Mouse (Mus musculus): ENCODE measurements at regions not wholly inside any gene's neighbourhood (a gene's known extent, or its start where the extent isn't known, plus 50 kb on each side); places are given as distances from the start of the nearest gene placed in this dataset.

DNA sequence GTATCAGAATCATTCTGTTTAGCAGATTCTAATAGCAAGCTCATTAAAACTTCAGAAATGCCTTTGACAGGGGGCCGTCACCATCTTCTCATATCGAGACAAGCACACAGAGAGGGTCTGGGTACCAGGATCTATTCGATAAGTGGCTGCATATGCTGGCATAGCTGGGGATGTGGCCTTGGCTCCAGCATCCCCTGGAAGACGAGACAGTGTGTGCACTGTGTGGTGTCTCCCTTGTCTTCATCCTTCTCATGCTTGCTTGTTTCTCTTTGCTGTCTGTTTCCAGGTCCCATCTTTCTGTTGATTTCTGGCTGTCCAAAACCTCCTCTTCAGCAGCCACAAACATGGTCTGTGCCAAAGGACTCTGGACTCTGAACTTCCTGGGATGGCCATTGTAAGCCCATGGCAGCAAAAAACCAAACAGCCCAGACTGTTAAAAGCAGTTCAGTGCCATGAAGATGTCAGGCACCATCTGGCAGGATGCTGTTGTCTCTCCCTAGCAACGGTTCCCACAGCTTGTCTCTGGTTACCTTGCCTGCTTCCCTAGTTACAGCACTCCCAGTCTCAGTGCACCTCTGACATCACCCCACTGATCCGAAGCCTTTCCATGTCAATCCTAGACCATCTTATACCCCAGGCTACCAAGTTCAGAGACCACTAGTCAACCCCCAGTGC, 56.5 kb downstream of the Kctd12 start:
- DNase-seq (ENCODE audit: low spot score in 2 of 2), result no peak

DNA sequence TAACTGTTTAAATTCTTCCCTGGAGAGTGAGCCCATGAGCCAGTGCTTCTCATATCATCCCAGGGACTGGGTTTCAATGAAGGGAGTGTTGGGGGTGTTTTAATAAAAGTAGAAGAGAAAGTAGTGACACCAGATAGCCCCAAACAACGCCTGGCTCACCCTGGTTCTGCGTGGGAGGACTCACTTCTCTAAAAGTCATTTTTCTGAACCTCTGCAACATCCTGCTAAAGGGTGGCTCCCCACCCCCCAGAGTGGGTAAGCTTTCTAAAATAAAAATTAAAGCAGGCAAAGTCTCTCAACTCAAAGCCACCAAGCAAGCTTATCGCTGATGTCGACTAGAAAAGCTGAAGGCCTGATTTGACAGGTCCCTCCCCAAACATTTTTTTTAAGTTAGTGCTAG, 57.8 kb downstream of the Kctd12 start:
- DNase-seq (ENCODE audit: low spot score in 2 of 2), result peak in 1 of 2 experiments; percentile 79

DNA sequence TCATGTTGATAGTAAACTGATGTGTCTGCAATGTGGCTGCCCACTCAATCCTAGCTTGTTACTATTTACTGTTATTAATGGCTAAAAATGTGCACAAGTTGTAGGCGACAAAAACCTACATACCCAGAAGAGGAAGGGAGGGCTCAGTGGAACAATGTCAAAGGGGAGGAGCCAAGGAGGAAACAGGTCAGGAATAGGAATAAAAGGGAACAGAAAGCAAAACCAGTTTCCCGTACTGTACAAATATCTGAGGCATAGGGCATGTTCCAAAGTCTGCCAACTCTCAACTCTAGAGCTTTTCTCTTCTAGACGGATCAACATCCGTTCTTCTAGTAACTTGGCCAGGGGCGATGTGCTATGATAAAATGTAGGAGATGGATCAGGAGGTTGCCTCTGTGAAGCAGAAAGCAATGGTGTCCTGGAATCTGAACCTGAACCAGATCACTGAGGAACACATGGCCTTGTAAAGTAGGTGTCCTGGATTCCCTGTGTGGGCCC, 59.9 kb downstream of the Kctd12 start:
- no peak for DNase-seq (ENCODE audit: low spot score in 2 of 2)

DNA sequence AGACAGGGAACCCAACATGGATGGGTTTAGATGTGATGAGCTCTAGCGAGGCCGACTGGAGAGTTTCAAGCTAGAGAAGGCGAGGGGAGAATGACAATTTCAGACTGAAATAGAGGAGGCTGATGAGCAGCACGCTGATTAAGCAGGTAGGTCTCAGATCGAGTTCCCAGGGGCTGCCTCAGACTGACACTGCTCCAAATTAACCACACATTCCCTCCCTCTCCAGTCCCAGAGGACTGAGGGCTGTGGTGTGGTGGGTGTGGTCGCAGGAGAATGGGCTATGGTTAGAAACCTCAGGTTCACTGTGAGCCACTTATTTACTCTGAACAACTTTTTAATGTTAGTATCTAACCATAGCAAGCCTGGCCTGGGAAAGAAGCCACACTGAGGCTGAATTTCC, 62.0 kb downstream of the Kctd12 start:
- no peak for DNase-seq (ENCODE audit: low spot score in 2 of 2)

DNA sequence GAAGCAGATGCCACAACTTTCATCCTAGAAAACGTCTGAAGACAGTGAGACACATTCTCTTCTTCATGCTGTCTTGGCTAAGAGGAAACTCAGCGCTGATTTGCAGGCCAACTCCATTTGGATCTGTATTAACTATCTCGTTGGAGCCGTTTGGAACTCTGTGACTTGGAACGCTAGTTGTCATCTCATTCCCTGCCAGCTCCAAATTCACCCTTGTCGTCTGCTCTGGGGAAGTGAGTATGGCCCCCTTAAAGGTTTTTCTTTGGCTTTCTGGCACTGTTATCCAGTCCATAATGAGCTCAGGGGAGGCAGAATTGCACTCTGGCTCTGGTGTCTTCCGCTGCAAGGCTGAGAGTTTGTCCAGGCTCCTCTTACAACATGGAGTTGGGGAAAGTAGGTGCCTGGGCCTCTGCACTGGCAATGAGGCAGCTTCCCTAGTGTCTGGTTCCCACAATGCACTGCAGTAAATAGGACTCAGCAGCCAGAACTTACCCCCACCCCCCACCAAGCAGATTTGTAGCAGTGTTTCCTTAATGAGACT, 63.1 kb downstream of the Kctd12 start:
- DNase-seq (ENCODE audit: low spot score in 2 of 2), result no peak

DNA sequence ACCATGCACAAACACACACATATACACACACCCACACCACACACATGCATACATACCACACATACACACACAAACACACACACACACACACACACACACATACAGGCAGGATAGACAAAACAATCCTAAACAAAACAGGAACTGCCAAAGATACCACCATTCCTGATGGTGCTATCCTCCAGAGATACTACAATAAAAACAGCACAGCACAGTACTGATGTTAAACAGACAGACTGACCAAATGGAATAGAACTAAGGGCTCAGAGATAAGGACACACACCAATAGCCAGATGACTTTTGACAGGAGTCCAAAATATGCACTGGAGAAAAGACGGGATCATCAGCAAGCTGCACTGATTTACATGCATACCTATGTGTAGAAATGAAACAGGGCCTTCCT, 64.5 kb downstream of the Kctd12 start:
- DNase-seq (ENCODE audit: low spot score in 2 of 2), result no peak

DNA sequence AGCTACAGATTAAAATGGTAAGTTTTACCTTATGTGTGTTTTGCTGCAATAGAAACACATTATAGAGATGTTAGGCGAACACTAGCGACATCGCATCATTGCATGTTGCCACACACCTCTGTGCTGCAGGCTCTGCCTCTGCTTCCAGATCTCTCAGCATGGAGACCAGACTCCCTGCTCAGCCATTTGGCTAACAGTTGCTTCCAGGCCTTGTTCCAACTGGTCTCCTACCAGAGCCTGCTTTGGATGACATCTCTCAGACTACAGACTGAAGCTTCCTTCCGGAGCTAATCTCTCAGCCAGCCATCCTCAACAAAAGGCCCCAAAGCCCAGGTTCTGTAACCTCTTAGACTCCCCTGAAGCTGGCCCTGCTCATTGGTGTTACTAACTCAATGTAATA, 66.5 kb downstream of the Kctd12 start:
- no peak for DNase-seq (ENCODE audit: low spot score in 2 of 2)

DNA sequence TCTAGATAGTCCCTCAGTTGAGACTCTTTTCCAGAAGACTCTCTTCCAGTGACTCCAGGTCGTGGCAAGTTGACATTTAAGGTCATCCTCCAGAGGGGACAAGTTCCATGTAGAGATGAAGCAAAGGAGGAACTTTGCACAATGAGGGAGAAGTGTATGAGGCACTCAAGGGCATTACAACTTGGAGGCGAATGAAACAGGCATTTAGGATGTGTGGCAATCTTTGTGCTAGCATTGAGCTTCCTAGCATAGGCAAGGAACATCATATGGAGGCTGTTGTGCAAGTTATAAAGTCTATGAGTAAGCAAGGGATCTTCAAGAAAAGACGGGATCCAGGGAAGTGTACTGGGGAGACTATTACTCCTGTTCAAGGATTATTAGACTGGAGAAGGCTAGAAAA, 70.9 kb downstream of the Kctd12 start:
- DNase-seq (ENCODE audit: low spot score in 2 of 2), result no peak

DNA sequence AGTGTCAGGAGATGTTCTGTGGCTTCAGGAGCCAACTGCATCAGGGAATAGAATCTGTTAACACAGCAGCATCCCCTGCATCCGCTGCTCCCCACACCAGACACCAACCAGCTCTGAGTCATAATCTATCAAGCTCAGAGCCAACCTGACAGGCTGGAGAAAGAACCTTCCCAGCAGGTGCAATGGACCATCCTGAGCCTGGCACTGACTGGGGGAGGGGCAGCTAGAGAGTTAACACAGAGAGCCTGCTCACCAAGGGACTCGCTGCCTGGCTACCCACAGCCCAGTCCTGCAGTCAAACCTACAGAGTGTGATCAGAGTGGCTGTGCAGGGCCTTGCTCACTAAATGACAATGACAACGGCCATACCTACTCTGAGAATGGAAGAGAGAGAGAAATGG, 73.4 kb downstream of the Kctd12 start:
- DNase-seq (ENCODE audit: low spot score in 2 of 2), result no peak

DNA sequence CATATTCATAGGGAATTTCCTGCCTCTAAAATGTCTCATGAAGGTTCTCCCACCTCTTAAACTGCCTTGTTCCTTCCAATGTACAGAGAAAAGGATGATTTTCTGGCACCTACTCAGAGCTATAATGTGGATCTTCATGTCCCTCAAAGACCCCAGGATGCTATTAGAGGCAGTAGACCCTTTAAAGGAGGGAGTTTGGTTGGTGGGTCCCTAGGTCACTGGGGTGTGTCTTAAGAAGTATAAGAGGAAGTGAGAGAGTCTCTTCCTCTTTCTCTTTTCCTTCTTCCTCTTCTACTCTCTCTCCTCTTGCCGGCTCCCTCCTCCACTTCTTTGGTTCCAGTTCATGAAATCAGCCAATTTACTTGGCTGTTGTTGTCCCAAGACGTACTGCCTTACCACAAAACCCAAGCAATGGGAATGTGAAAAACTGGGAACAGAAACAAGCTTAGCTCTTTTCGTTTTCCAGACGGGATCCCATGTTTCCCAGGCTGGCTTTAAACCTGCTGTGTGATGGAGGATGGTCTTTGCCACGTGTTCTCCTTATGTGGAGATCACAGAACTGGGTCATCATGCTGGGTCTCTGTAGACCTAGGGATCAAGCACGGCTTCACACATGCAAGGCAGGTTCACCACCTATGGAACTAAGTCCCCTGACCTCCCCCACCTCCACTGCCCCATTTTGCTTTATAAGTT, 74.9 kb downstream of the Kctd12 start:
- peak in 1 of 2 experiments; percentile 40 for DNase-seq (ENCODE audit: low spot score in 2 of 2)

DNA sequence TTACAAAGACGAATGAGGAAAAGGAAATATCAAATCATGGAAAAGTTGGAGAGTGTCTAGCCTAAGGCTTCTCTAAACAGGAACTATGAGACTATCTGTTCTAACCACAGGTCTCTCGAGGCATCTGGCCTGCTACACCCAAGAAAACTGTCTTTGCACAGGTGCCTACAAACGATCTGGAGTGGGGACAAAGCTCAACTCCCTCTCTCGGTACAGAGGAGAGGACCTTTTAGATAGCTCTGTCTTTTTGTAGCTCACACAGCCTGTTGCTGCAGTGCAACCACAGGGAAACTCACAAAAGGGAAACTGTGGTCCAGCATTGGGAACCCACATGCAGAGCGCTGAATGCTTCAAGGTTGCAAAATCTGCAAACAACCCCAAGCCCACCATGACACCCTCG, 75.6 kb downstream of the Kctd12 start:
- peak; percentile 10 to 23 for DNase-seq (ENCODE audit: low spot score in 2 of 2)

DNA sequence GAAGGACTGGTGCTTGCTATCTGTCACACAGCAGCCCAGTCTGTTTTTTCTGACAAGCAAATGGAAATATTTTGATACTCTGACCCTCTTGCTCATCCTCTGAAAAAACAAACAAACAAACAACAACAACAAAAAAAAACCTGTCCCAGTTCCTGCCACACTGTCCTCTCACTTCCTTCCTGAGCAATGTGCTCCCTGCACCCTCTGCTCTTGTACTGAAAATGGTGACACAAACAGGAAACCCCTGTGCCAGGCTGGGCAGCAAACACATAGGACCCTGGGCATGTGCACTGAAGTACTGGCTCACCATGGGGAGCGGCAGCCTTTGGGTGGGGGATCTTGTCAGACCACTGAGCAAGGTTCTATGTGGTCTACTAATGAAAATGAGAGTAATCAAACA, 76.2 kb downstream of the Kctd12 start:
- no peak for DNase-seq (ENCODE audit: low spot score in 2 of 2)

DNA sequence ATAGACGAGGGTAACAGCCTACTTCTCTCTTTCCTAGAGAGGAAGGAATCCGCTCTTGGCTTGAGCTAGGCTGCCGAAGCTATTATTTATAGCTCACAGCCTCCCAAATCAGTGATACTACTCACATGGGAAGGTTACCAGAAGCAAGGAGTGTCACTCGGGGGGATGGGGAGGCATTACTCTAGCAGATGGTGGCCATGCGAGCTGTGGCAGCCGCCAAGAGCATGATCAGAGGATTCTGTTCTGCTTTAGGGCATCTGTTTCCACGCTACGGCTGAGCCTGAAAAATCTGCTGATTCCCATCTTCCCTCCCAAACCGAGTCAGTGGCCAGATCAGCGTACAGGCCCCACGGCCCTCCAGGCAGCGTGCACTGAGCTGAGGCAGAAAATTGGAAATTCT, 79.5 kb downstream of the Kctd12 start:
- no peak for DNase-seq (ENCODE audit: low spot score in 2 of 2)

DNA sequence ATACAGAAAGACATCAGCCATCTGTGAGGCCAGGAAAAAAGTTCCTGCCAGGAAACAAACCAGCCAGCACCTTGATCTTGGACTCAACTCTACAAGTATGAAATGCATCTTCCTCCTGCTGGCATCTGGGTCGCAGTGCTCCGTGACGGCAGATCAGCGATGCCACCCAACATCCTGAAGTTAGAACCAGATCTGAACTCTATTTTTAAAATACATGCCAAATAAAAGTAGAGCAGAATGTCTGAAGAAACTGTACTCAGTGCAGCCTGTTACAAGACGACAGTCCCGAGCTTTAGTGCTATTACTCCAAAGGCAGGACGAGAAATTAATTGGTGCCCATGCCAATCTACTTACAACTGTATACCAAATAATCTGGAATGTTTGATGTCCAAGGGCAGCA, 80.2 kb downstream of the Kctd12 start:
- DNase-seq (ENCODE audit: low spot score in 2 of 2), result no peak

DNA sequence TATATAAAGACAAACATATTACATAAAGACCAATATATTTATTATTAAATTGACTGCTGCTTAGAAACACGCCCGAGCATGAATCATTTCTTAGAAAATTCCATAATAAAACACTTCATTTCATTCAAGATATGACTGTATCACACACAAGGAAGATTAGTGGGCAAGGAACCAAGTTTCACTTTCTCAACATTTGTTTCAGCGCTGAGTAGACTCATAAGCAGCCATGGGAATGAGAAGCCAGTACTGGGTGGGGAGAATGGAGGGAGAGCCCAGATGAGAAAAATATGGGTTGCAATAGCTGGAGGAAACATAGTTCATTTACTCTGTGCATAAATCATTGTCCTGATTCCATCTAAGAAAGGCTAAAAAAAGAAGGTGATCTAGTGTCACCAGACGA, 84.0 kb downstream of the Kctd12 start:
- DNase-seq (ENCODE audit: low spot score in 2 of 2), result no peak

DNA sequence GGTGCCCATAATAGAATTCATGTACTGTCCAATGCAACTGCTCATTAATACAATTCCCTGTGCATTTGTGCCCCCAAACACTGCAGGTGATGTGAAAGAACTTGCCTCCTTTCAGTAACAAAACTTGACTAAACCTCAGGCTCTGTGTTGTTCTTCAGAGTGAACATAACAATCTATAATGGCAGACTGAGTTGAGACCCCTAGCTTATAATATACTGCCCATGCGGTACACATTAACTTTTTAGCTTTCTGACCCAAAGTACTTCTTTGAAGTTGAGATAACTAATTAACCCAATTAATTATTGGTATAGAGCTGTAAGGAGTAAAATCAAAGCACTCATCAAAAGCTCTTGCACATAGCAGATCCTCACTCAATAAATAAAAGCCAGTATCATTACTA, 85.4 kb downstream of the Kctd12 start:
- no peak for DNase-seq (ENCODE audit: low spot score in 2 of 2)

DNA sequence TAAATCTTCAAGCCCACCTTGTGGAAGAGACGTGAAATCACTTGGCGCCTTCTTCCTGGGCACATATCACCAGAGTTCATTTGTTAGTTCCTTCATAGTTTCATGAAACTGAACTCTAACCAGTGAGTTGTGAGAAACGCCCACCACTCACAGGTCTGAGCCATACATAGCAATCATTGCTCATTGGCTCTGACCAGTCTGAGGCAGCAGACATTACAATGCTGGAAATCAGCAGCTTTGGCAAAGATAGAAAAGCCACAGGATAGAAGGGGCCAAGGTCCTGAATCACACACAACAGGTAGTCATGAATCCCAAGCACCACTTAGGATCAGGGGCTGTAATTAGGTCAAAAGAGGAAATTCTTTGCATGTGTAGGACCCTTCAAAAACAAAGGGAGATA, 85.9 kb downstream of the Kctd12 start:
- no peak for DNase-seq (ENCODE audit: low spot score in 2 of 2)

DNA sequence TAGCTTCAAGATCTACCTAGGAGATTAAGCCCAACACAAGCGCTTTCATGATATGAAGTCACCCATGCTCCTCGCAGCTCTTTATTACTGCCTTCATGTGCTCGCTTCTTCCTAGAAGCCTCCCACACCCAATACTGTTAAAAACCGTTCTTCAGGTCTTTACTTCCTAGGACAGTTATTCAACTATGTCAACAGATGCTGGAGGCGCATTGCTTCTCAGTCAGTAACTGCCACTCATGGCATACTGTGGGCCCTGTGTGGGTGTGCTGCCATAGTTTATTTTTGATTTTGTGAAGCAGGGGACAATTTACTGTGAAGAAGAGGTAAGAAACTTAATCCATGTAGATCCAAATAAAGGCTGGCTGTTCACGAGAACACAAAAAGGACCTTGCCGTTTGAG, 89.2 kb downstream of the Kctd12 start:
- DNase-seq (ENCODE audit: low spot score in 2 of 2), result no peak

DNA sequence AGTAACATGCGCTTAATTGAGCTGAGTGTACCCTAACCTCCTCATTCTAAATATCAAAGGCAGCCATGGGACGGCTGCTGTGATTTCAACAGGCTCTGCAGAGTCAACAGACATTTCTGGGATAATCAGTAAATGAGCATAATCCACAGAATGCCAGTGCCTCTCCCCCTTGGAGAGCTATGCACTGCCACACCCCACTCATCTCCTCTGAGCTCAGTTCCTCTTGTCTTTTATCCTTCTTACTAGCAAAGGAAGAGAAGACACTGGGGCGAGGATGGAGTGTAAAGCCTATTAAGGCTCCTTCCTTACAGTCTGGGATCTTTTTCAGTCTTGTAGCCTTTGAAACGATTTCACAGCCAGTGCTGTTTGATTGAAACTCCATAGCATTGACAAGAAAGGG, 90.9 kb downstream of the Kctd12 start:
- DNase-seq (ENCODE audit: low spot score in 2 of 2), result no peak

DNA sequence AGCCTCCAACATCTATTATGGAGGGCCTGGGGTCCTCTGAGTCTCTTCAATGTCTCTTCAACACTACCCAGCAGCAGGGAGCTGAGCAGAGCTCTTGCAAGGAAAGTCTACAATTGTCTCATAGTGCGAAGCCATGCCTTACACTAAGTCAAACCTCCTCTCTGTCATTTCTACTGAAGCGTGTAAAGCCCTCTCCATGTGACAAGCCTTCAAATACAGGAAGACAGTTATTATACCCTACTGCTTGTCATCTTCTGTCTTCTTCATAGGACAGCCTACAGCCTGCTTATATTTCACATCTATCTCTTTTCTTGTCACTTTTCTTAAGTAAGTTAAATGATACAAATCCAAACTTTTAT, 97.2 kb downstream of the Kctd12 start:
- DNase-seq (ENCODE audit: low spot score in 2 of 2), result no peak

DNA sequence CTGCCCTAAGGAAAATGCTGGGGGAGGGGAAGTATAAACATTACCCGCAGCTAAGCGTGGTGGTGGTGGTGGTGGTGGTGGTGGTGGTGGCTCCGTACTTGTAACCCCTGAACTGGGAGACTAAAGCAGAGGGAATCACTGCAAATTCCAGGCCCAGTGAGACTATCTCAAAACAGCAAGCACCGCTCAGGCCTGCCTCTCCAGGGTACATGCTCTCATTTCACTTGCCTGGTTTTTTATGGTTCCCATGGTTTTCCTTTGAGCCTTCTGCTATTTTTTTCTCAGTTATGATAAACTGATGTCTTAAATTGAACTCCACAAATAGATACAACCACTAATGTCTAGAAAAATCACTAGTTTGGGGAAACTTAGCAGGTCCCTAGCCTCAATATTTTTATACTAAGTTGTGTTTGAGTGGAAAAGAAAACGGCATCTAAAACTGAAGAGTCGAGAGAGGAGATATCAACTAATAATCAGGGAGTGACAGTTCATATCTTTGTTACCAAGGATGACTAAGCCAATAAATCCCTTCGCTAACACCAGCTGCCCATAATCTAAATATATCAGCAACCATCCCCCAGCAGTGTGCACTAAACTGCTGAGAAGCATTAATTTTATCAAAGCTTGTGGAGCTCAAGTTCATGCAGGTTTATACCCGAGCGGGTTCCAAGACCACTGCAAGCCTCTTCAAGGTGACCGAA, 97.7 kb downstream of the Kctd12 start:
- DNase-seq (ENCODE audit: low spot score in 2 of 2), result no peak

DNA sequence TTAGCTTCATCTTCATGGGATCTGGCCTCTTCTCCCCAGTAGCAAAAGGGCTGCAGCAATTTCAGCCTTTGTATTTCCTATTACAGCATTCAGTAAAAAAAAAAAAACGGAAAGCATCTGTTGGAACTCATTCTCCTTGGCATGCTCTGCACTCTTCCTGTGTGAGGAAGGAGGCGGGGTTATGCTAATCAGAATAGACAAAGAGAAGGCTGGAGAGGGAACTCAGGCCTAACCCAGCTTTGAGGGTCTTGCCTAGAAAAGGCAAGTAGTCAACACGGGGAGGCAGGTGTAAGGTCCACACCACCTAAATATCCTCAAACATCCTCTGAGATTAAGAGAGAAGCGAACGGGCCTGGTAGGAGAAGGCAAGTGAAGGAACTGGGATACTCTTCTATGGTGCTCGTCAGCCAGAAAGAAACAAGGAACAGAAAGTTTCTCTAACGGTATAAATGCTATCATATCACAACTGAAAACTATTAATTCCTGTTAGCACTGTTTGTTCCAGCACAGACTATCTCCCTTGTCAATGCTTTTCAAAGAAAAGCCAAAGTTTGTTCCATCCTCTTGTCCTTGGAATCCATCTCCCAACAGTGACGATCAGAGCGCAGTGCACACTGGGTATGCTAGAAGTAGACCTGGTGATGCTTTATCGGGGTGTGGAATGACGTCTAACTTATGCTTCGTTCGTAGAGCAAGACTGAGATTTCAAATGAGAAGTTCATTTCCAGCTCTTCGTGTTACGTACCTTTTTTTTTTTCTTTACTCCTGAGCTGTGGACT, 98.9 kb downstream of the Kctd12 start:
- no peak for DNase-seq (ENCODE audit: low spot score in 2 of 2)

All from natural killer cell, adult 2 months (primary cell).